Mouse (Mus musculus): ENCODE measurements around the gene Gtpbp1. TPM values are rescaled to one million over a fixed set of nuclear protein-coding genes. Genes with fewer than 3 reads are reported as not detected.

Gtpbp1 gene
- polyA plus RNA-seq, 1 experiment from 2014 or later: 33.1 TPM

DNA sequence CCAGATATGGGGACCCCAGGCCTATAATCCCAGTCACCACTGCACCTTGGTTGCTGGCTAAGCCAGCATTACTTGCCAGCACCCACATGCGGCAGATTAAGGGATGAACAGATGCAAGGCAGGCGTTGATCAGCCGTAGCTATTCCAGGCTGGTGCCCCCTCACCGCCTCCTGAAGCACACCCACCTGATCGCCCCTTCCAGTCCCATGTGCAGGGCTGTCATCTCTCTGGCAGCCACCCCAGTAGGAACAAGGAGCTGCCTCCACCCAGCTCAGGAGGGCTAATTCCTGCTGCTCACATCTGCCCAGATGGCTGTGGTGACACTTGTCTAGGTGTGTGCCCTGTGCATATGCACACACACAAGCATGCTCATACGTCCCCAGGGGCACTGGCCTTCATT, 70.3 kb downstream of the Gtpbp1 start:
- Histone ChIP-seq H3K36me3 (ENCODE audit: control insufficient read depth, insufficient read depth, low read length) (peaks cover 32% of the 10 kb centered on the region), H3K4me1 (replicated peaks; ENCODE audit: control insufficient read depth, insufficient read depth, low read length) (no peaks in the 10 kb centered on the region), H3K9me3 (ENCODE audit: control insufficient read depth, low read length) (no peaks in the 10 kb centered on the region), H3K4me3 (ENCODE audit: low read depth, low read length) (no peak overlapping the region), H3K27ac (ENCODE audit: low read depth) (no peak overlapping the region), H3K4me2 (ENCODE audit: low read length) (no peak overlapping the region), H3K9ac (ENCODE audit: low read length) (no peak overlapping the region), H3K27me3 (replicated peaks; ENCODE audit: control insufficient read depth, insufficient read depth, low read length) (no peaks in the 10 kb centered on the region)
- ATAC-seq (replicated peaks; ENCODE audit: low FRiP score, low TSS enrichment, low read depth) (no peak), DNase-seq (ENCODE audit: low spot score) (no peak)
- WGBS: 87% methylated on average over 6 of the region's 6 CpGs

DNA sequence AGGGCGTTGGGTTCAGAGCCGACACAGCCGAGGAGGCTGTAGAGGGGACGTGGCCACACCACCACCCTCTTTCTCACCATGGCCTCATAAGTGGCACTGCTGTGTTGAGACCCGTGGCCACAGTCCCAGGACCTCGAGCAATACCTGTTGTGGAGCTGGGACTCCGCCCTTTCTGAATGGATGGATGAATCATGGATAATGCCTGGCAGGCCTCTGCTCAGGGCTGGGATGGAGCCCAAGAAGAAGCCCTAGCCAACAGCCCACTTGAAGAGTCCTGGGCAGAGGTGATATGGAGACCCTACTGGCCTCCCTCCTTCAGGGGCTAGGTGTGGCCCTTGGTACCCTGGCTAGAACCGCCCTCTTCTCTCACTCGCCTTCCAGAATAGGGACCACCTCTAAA, 72.4 kb downstream of the Gtpbp1 start:
- Histone ChIP-seq H3K36me3 (ENCODE audit: control insufficient read depth, insufficient read depth, low read length) (peaks cover 32% of the 10 kb centered on the region), H3K4me2 (ENCODE audit: low read length) (no peak overlapping the region), H3K9me3 (ENCODE audit: control insufficient read depth, low read length) (no peaks in the 10 kb centered on the region), H3K4me1 (replicated peaks; ENCODE audit: control insufficient read depth, insufficient read depth, low read length) (no peaks in the 10 kb centered on the region), H3K9ac (ENCODE audit: low read length) (no peak overlapping the region), H3K4me3 (ENCODE audit: low read depth, low read length) (no peak overlapping the region), H3K27ac (ENCODE audit: low read depth) (no peak overlapping the region), H3K27me3 (replicated peaks; ENCODE audit: control insufficient read depth, insufficient read depth, low read length) (no peaks in the 10 kb centered on the region)
- ATAC-seq (replicated peaks; ENCODE audit: low FRiP score, low TSS enrichment, low read depth): no peak
- DNase-seq (ENCODE audit: low spot score): no peak
- 93% methylated on average over 9 of the region's 9 CpGs for WGBS

DNA sequence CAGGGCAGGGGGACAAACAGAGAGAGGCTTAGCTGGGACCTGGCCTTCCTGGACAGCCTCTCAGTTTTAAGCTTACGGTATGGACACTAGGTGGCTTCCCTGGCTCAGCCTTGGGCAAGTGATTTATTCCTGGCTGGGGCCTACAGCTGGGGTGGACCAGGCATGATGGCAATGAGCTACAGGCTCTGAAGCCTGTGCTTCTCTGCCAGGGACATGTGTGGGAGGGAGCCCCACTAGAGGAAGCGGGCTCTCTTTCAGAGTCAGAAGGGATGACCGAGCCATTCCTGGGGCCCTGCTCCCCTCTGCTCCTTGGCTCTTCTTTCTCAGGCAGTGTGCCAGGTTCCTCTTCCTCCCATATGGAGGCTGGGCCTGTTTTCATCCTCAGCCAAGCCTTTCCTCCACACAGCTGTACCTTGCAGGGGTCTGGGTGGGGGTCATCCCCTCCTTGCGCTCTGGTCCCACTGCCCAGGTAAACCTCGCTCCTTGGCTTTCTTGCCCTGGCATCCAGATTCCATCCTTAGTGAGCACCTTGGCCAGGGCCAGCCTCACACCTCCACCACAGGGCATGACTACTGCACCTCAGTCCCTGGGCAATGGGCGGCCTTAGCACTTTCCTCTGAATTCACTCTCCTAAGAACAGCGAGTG, 73.1 kb downstream of the Gtpbp1 start:
- Histone ChIP-seq H3K9ac (ENCODE audit: low read length) (no peak overlapping the region), H3K4me2 (ENCODE audit: low read length) (no peak overlapping the region), H3K4me3 (ENCODE audit: low read depth, low read length) (no peak overlapping the region), H3K27me3 (replicated peaks; ENCODE audit: control insufficient read depth, insufficient read depth, low read length) (no peaks in the 10 kb centered on the region), H3K27ac (ENCODE audit: low read depth) (no peak overlapping the region), H3K36me3 (ENCODE audit: control insufficient read depth, insufficient read depth, low read length) (peaks cover 32% of the 10 kb centered on the region), H3K4me1 (replicated peaks; ENCODE audit: control insufficient read depth, insufficient read depth, low read length) (no peaks in the 10 kb centered on the region), H3K9me3 (ENCODE audit: control insufficient read depth, low read length) (no peaks in the 10 kb centered on the region)
- WGBS: 79% methylated on average over 7 of the region's 7 CpGs
- DNase-seq (ENCODE audit: low spot score): no peak
- no peak for ATAC-seq (replicated peaks; ENCODE audit: low FRiP score, low TSS enrichment, low read depth)

DNA sequence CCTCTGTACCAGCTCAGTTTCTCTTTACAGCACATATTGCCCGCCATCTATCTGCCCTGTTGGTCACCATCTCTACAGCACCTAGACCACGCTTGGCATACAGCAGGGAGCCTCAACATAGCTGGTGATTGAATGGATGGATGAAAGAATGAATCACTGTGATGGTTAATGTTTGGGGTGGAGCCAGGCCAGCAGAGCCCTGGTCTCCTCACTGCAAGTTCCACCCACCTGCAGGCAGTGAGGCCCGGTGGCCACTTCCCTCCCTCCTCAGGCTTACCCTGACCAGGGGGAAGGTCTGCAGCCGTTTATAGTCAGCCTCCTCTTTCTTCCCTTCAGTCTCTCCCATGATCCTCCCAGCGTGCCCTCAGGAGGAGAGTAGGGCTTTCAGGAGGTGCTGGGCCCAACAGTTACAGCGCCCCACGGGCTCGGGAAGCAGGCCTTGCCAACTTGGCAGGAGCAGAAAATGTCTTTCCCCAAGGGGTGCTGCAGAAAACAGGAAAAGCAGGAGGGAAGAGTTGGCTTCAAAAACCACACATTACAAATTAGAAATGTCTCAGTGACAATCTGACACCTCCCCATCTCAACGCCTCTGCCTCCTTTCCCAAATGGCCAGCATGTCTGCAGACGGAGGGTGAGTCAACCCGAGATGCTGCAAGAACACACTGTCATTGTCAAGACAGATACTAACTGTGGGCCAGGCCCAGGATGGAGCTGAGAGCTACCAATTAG, 74.1 kb downstream of the Gtpbp1 start:
- H3K27me3 ChIP-seq (replicated peaks; ENCODE audit: control insufficient read depth, insufficient read depth, low read length): no peaks in the 10 kb centered on the region
- H3K9me3 ChIP-seq (ENCODE audit: control insufficient read depth, low read length): no peaks in the 10 kb centered on the region
- H3K9ac ChIP-seq (ENCODE audit: low read length): no peak overlapping the region
- H3K4me3 ChIP-seq (ENCODE audit: low read depth, low read length): no peak overlapping the region
- no peak overlapping the region for H3K4me2 ChIP-seq (ENCODE audit: low read length)
- DNase-seq (ENCODE audit: low spot score) (no peak), ATAC-seq (replicated peaks; ENCODE audit: low FRiP score, low TSS enrichment, low read depth) (no peak)
- H3K4me1 ChIP-seq (replicated peaks; ENCODE audit: control insufficient read depth, insufficient read depth, low read length): no peaks in the 10 kb centered on the region
- peaks cover 32% of the 10 kb centered on the region for H3K36me3 ChIP-seq (ENCODE audit: control insufficient read depth, insufficient read depth, low read length)
- H3K27ac ChIP-seq (ENCODE audit: low read depth): no peak overlapping the region
- 82% methylated on average over 11 of the region's 11 CpGs for WGBS

DNA sequence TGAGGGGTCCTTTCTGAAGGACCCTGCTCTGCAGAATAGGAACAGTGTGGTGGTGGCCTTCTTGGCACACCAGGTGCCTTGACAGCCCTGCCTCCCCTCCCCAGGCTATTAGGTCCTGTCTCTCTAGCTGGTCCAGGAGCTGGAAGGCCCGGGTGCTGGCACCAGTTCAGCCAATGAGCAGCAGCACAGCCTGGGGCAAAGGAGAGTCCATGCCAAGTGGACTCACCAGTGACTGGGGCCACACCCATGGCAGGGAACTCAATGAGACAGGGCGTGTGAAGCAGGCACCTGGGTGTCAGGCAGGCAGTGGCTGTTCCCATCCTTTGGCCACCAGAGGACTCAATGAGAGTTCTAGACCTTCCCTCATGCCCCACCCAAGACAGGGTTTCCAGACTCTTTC, 74.7 kb downstream of the Gtpbp1 start:
- Histone ChIP-seq H3K4me3 (ENCODE audit: low read depth, low read length) (no peak overlapping the region), H3K4me2 (ENCODE audit: low read length) (no peak overlapping the region), H3K4me1 (replicated peaks; ENCODE audit: control insufficient read depth, insufficient read depth, low read length) (no peaks in the 10 kb centered on the region), H3K27me3 (replicated peaks; ENCODE audit: control insufficient read depth, insufficient read depth, low read length) (no peaks in the 10 kb centered on the region), H3K9ac (ENCODE audit: low read length) (no peak overlapping the region), H3K9me3 (ENCODE audit: control insufficient read depth, low read length) (no peaks in the 10 kb centered on the region), H3K27ac (ENCODE audit: low read depth) (no peak overlapping the region), H3K36me3 (ENCODE audit: control insufficient read depth, insufficient read depth, low read length) (peaks cover 32% of the 10 kb centered on the region)
- DNase-seq (ENCODE audit: low spot score): no peak
- no peak for ATAC-seq (replicated peaks; ENCODE audit: low FRiP score, low TSS enrichment, low read depth)
- WGBS: 68% methylated on average over 2 of the region's 2 CpGs

DNA sequence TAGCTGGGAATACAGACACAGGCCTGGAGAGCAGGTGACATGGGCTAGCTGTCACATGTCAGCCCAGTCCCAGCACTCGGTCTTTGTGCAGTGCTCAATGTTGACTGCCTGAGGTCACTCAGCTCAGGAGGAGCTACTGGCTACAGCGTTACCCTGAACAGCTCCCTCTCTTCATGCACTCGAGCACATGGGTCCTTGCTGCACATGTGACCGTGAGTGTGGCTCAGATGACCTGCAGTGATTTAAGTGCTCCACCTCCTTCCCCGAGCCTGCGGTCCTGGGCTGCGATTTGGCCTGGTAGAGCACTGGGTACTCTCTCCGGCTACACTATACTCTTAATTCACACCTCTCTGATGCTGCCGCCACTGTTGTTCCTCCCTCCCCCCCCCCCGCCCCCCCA, 75.5 kb downstream of the Gtpbp1 start:
- ATAC-seq (replicated peaks; ENCODE audit: low FRiP score, low TSS enrichment, low read depth): no peak
- H3K4me2 ChIP-seq (ENCODE audit: low read length): no peak overlapping the region
- WGBS: 53% methylated on average over 10 of the region's 10 CpGs
- peaks cover 32% of the 10 kb centered on the region for H3K36me3 ChIP-seq (ENCODE audit: control insufficient read depth, insufficient read depth, low read length)
- no peaks in the 10 kb centered on the region for H3K9me3 ChIP-seq (ENCODE audit: control insufficient read depth, low read length)
- no peak for DNase-seq (ENCODE audit: low spot score)
- no peak overlapping the region for H3K4me3 ChIP-seq (ENCODE audit: low read depth, low read length)
- no peaks in the 10 kb centered on the region for H3K27me3 ChIP-seq (replicated peaks; ENCODE audit: control insufficient read depth, insufficient read depth, low read length)
- H3K9ac ChIP-seq (ENCODE audit: low read length): no peak overlapping the region
- H3K4me1 ChIP-seq (replicated peaks; ENCODE audit: control insufficient read depth, insufficient read depth, low read length): no peaks in the 10 kb centered on the region
- no peak overlapping the region for H3K27ac ChIP-seq (ENCODE audit: low read depth)

DNA sequence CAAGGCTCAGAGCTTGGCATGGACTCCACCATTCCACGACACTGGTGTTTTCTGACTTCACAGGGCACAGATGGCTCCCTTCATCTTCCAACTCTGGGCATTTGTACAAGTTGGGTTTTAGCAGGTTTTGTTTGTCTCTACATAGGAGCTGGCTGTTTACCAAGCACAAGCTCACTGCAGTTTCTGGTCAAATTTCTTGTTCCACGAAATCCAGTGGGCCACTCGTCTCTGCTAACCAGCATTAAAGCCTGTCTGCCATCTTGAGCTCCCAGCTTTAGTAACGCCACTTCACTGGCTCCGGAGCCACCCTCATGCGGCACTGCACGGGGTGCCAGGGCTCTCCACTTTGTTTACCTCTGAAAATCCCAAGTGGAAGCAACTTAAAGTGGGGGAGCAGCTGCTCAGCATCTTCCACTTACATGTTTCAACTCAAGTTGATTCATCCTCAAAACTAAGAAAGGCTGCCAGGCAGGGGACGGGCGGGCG, 76.0 kb downstream of the Gtpbp1 start:
- Histone ChIP-seq H3K27me3 (replicated peaks; ENCODE audit: control insufficient read depth, insufficient read depth, low read length) (no peaks in the 10 kb centered on the region), H3K4me2 (ENCODE audit: low read length) (no peak overlapping the region), H3K9me3 (ENCODE audit: control insufficient read depth, low read length) (no peaks in the 10 kb centered on the region), H3K27ac (ENCODE audit: low read depth) (no peak overlapping the region), H3K9ac (ENCODE audit: low read length) (no peak overlapping the region), H3K4me1 (replicated peaks; ENCODE audit: control insufficient read depth, insufficient read depth, low read length) (no peaks in the 10 kb centered on the region), H3K4me3 (ENCODE audit: low read depth, low read length) (no peak overlapping the region), H3K36me3 (ENCODE audit: control insufficient read depth, insufficient read depth, low read length) (peaks cover 30% of the 10 kb centered on the region)
- DNase-seq (ENCODE audit: low spot score): no peak
- ATAC-seq (replicated peaks; ENCODE audit: low FRiP score, low TSS enrichment, low read depth): no peak
- WGBS: 82% methylated on average over 10 of the region's 10 CpGs

DNA sequence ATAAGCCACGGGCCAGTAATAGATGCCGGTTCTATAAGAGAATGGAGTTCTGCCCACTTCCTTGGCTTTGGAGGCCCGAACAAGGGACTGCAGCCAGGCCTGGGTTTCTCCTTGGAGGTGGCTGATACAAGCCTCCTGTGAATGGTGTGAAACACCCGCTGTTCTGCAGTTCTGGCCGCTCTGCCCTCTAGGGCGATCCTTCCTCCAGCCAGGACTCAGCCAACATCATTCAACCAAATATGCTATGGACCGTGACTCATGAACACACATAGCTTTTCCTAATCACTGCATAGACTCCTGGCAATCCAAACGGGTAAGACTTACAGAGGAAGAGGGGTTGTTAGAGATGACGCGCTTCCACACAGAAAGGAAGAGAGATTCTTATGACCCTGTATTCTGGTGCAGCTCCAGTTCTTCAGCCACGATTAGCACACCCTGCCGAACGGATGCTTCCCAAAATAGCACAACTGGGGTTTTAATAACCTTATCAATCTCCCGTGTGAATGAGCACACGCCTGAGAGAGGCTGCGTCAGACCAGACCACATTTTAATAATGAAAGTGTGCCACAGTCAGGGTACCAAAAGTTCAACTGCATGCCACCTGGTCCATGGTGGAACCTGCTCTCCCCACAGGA, 76.8 kb downstream of the Gtpbp1 start:
- ATAC-seq (replicated peaks; ENCODE audit: low FRiP score, low TSS enrichment, low read depth) (no peak), DNase-seq (ENCODE audit: low spot score) (no peak)
- Histone ChIP-seq H3K4me2 (ENCODE audit: low read length) (no peak overlapping the region), H3K9ac (ENCODE audit: low read length) (no peak overlapping the region), H3K4me1 (replicated peaks; ENCODE audit: control insufficient read depth, insufficient read depth, low read length) (no peaks in the 10 kb centered on the region), H3K9me3 (ENCODE audit: control insufficient read depth, low read length) (no peaks in the 10 kb centered on the region), H3K27ac (ENCODE audit: low read depth) (no peak overlapping the region), H3K27me3 (replicated peaks; ENCODE audit: control insufficient read depth, insufficient read depth, low read length) (no peaks in the 10 kb centered on the region), H3K36me3 (ENCODE audit: control insufficient read depth, insufficient read depth, low read length) (peaks cover 22% of the 10 kb centered on the region), H3K4me3 (ENCODE audit: low read depth, low read length) (no peak overlapping the region)
- 84% methylated on average over 16 of the region's 16 CpGs for WGBS

All from intestine, embryonic 14.5 days (tissue).